Mouse (Mus musculus): Measurements from ENCODE around the gene Slc35c2.

Slc35c2 gene

GRCm38 (mm10) chr2:165287202-165287984 lies at the start of gene Slc35c2:
Gene Slc35c2 (minus strand): TSS chr2:165287869.
- DNase-seq (ENCODE audit: inconsistent age in 2 of 2, low spot score in 1 of 2) = peak; percentile 94 to 97

GRCm38 (mm10) chr2:165337191-165337590 lies 49.5 kb upstream of the Slc35c2 start:
- DNase-seq (ENCODE audit: inconsistent age in 2 of 2, low spot score in 1 of 2) = peak; percentile 59 to 83

GRCm38 (mm10) chr2:165332610-165333210 lies 45.0 kb upstream of the Slc35c2 start:
- no peak for DNase-seq (ENCODE audit: inconsistent age in 2 of 2, low spot score in 1 of 2)

GRCm38 (mm10) chr2:165329703-165330102 lies 42.0 kb upstream of the Slc35c2 start:
- DNase-seq (ENCODE audit: inconsistent age in 2 of 2, low spot score in 1 of 2) = no peak

- DNase-seq (ENCODE audit: inconsistent age in 2 of 2, low spot score in 1 of 2) = no peak
Observed at GRCm38 (mm10) chr2:165328746-165329145, 41.1 kb upstream of the Slc35c2 start.

- no peak for DNase-seq (ENCODE audit: inconsistent age in 2 of 2, low spot score in 1 of 2)
Observed at GRCm38 (mm10) chr2:165327386-165327785, 39.7 kb upstream of the Slc35c2 start.

GRCm38 (mm10) chr2:165326304-165327190 lies 38.9 kb upstream of the Slc35c2 start, which contains the start of gene Elmo2:
Gene Elmo2 (minus strand): TSS chr2:165326479.
- peak; percentile 97 to 100 for DNase-seq (ENCODE audit: inconsistent age in 2 of 2, low spot score in 1 of 2)

GRCm38 (mm10) chr2:165325521-165326303 lies 38.0 kb upstream of the Slc35c2 start:
- no peak for DNase-seq (ENCODE audit: inconsistent age in 2 of 2, low spot score in 1 of 2)

GRCm38 (mm10) chr2:165323928-165324327 lies 36.3 kb upstream of the Slc35c2 start:
- no peak for DNase-seq (ENCODE audit: inconsistent age in 2 of 2, low spot score in 1 of 2)

- no peak for DNase-seq (ENCODE audit: inconsistent age in 2 of 2, low spot score in 1 of 2)
Observed at GRCm38 (mm10) chr2:165323484-165323883, 35.8 kb upstream of the Slc35c2 start.

- DNase-seq (ENCODE audit: inconsistent age in 2 of 2, low spot score in 1 of 2) = no peak
Observed at GRCm38 (mm10) chr2:165321981-165322735, 34.5 kb upstream of the Slc35c2 start.

- no peak for DNase-seq (ENCODE audit: inconsistent age in 2 of 2, low spot score in 1 of 2)
Observed at GRCm38 (mm10) chr2:165321381-165321888, 33.8 kb upstream of the Slc35c2 start.

GRCm38 (mm10) chr2:165320531-165321150 lies 33.0 kb upstream of the Slc35c2 start:
- peak in 1 of 2 experiments; percentile 67 for DNase-seq (ENCODE audit: inconsistent age in 2 of 2, low spot score in 1 of 2)

GRCm38 (mm10) chr2:165319503-165319902 lies 31.8 kb upstream of the Slc35c2 start:
- DNase-seq (ENCODE audit: inconsistent age in 2 of 2, low spot score in 1 of 2) = no peak

- no peak for DNase-seq (ENCODE audit: inconsistent age in 2 of 2, low spot score in 1 of 2)
Observed at GRCm38 (mm10) chr2:165318941-165319340, 31.3 kb upstream of the Slc35c2 start.

- no peak for DNase-seq (ENCODE audit: inconsistent age in 2 of 2, low spot score in 1 of 2)
Observed at GRCm38 (mm10) chr2:165317621-165318263, 30.1 kb upstream of the Slc35c2 start.

- peak; percentile 58 to 75 for DNase-seq (ENCODE audit: inconsistent age in 2 of 2, low spot score in 1 of 2)
Observed at GRCm38 (mm10) chr2:165316837-165317473, 29.3 kb upstream of the Slc35c2 start.

- no peak for DNase-seq (ENCODE audit: inconsistent age in 2 of 2, low spot score in 1 of 2)
Observed at GRCm38 (mm10) chr2:165316204-165316603, 28.5 kb upstream of the Slc35c2 start.
